17 mouse cellular contexts compared by ENCODE assay signal in genomic region chr19:17615646-17616045, GRCm38 (mm10).
"Had no signal": no experiment of that assay in that cellular context is flagged by ENCODE, and none has a peak within 500 bp of the region (broad histone marks: within the 10 kb centered on the region; RNA-seq: fewer than 3 reads in every experiment).

No protein-coding gene starts in this region.

- DNase-seq: lung, adult 2 months; lung, postnatal 14 days; lung, postnatal 36 days; right cerebral cortex, postnatal 14 days; thymus, adult 2 months; thymus, postnatal 25 days; thymus, postnatal 4 days had no signal

- H3K36me3 ChIP-seq: lung, embryonic 15.5 days; midbrain, embryonic 13.5 days; midbrain, embryonic 15.5 days; neural tube, embryonic 12.5 days; stomach, embryonic 15.5 days had no signal

- H3K9me3 ChIP-seq: lung, embryonic 15.5 days; megakaryocyte, embryonic 14.5 days; midbrain, embryonic 13.5 days; midbrain, embryonic 15.5 days; neural tube, embryonic 12.5 days; stomach, embryonic 15.5 days had no signal

- H3K27ac ChIP-seq: lung, embryonic 15.5 days; macrophage; midbrain, embryonic 13.5 days; midbrain, embryonic 15.5 days; neural tube, embryonic 12.5 days; stomach, embryonic 15.5 days; stomach, postnatal 0 days had no signal

- H3K27me3 ChIP-seq: lung, embryonic 15.5 days; megakaryocyte, embryonic 14.5 days; midbrain, embryonic 13.5 days; midbrain, embryonic 15.5 days; neural tube, embryonic 12.5 days; stomach, embryonic 15.5 days had no signal

- H3K9ac ChIP-seq: lung, embryonic 15.5 days; midbrain, embryonic 13.5 days; midbrain, embryonic 15.5 days; neural tube, embryonic 12.5 days; stomach, embryonic 15.5 days had no signal

- H3K4me3 ChIP-seq: lung, embryonic 15.5 days; megakaryocyte, embryonic 14.5 days; midbrain, embryonic 13.5 days; midbrain, embryonic 15.5 days; neural tube, embryonic 12.5 days; stomach, embryonic 15.5 days had no signal

- H3K4me2 ChIP-seq: lung, embryonic 15.5 days; midbrain, embryonic 11.5 days; midbrain, embryonic 13.5 days; midbrain, embryonic 15.5 days; neural tube, embryonic 12.5 days; stomach, embryonic 15.5 days had no signal

- ATAC-seq: lung, postnatal 0 days; midbrain, embryonic 13.5 days; midbrain, embryonic 15.5 days had no signal

- H3K4me1 ChIP-seq: lung, embryonic 15.5 days; megakaryocyte, embryonic 14.5 days; midbrain, embryonic 13.5 days; midbrain, embryonic 15.5 days; neural tube, embryonic 12.5 days; stomach, embryonic 15.5 days had no signal
